Mouse (Mus musculus): ENCODE results near the gene Nkiras2.
"Not testable (repeated sequence)": the region's sequence is repeated elsewhere in the genome, so short reads cannot be mapped to it uniquely, and the experiment has no call there.

Gene Nkiras2

GRCm38 (mm10) chr11:100623867-100624266, 4.8 kb downstream of the Nkiras2 start:
- in situ Hi-C loops (cut with MboI; ENCODE audit: unreplicated experiment in 2 of 2), result loop anchor here (5.0 kb wide), 3 partner anchors 37 to 73 kb away; no protein-coding TSS in a partner anchor

GRCm38 (mm10) chr11:100625754-100626700, 7.0 kb downstream of the Nkiras2 start:
- in situ Hi-C loops (cut with MboI; ENCODE audit: unreplicated experiment in 2 of 2), result loop anchor here (5.0 kb wide), 1 partner anchor 331 kb away; no protein-coding TSS in a partner anchor

- in situ Hi-C loops (cut with MboI; ENCODE audit: unreplicated experiment in 2 of 2), result loop anchor here (5.0 kb wide), 1 partner anchor 331 kb away; no protein-coding TSS in a partner anchor
These were observed 7.7 kb downstream of the Nkiras2 start for GRCm38 (mm10) chr11:100626701-100627195.

- in situ Hi-C loops (cut with MboI; ENCODE audit: unreplicated experiment in 2 of 2), result loop anchor here (5.0 kb wide), 1 partner anchor 329 kb away; no protein-coding TSS in a partner anchor
These were observed 9.0 kb downstream of the Nkiras2 start for GRCm38 (mm10) chr11:100628056-100628455.

- in situ Hi-C loops (cut with MboI; ENCODE audit: unreplicated experiment in 2 of 2), result loop anchor here (5.0 kb wide), 1 partner anchor 328 kb away; no protein-coding TSS in a partner anchor
These were observed 9.9 kb downstream of the Nkiras2 start for GRCm38 (mm10) chr11:100628862-100629352.

- in situ Hi-C loops (cut with MboI; ENCODE audit: unreplicated experiment in 2 of 2), result loop anchor here in 1 of 2 experiments (5.0 kb wide), 1 partner anchor 152 kb away; no protein-coding TSS in a partner anchor
These were observed 15.5 kb downstream of the Nkiras2 start for GRCm38 (mm10) chr11:100634530-100634929.

- in situ Hi-C loops (cut with MboI; ENCODE audit: unreplicated experiment in 2 of 2), result loop anchor here in 1 of 2 experiments (5.0 kb wide), 1 partner anchor 47 kb away; no protein-coding TSS in a partner anchor
These were observed 21.3 kb downstream of the Nkiras2 start for GRCm38 (mm10) chr11:100640159-100640906.

GRCm38 (mm10) chr11:100643612-100644575, 24.9 kb downstream of the Nkiras2 start:
- in situ Hi-C loops (cut with MboI; ENCODE audit: unreplicated experiment in 2 of 2), result loop anchor here in 1 of 2 experiments (5.0 kb wide), 1 partner anchor 43 kb away; no protein-coding TSS in a partner anchor

- in situ Hi-C loops (cut with MboI; ENCODE audit: unreplicated experiment in 2 of 2), result no loop called here
These were observed 27.2 kb downstream of the Nkiras2 start for GRCm38 (mm10) chr11:100646265-100646664.

- in situ Hi-C loops (cut with MboI; ENCODE audit: unreplicated experiment in 2 of 2), result no loop called here
These were observed 29.4 kb downstream of the Nkiras2 start for GRCm38 (mm10) chr11:100648405-100648804.

GRCm38 (mm10) chr11:100651205-100651604, 32.2 kb downstream of the Nkiras2 start:
- in situ Hi-C loops (cut with MboI; ENCODE audit: unreplicated experiment in 2 of 2), result no loop called here

GRCm38 (mm10) chr11:100651748-100652147, 32.7 kb downstream of the Nkiras2 start:
- in situ Hi-C loops (cut with MboI; ENCODE audit: unreplicated experiment in 2 of 2), result no loop called here

GRCm38 (mm10) chr11:100655589-100655988, 36.5 kb downstream of the Nkiras2 start:
- in situ Hi-C loops (cut with MboI; ENCODE audit: unreplicated experiment in 2 of 2), result not testable (repeated sequence)

GRCm38 (mm10) chr11:100656458-100656857, 37.4 kb downstream of the Nkiras2 start:
- in situ Hi-C loops (cut with MboI; ENCODE audit: unreplicated experiment in 2 of 2), result no loop called here

GRCm38 (mm10) chr11:100659806-100660205, 40.8 kb downstream of the Nkiras2 start:
- in situ Hi-C loops (cut with MboI; ENCODE audit: unreplicated experiment in 2 of 2), result no loop called here

GRCm38 (mm10) chr11:100671049-100671448, 52.0 kb downstream of the Nkiras2 start:
- in situ Hi-C loops (cut with MboI; ENCODE audit: unreplicated experiment in 2 of 2), result loop anchor here in 1 of 2 experiments (10.0 kb wide), 1 partner anchor 256 kb away; the partner anchor contains the start of genes Fkbp10 and P3h4

GRCm38 (mm10) chr11:100671956-100672355, 52.9 kb downstream of the Nkiras2 start:
- in situ Hi-C loops (cut with MboI; ENCODE audit: unreplicated experiment in 2 of 2), result loop anchor here in 1 of 2 experiments (10.0 kb wide), 1 partner anchor 257 kb away; the partner anchor contains the start of genes Fkbp10 and P3h4

GRCm38 (mm10) chr11:100673169-100673568, 54.1 kb downstream of the Nkiras2 start:
- in situ Hi-C loops (cut with MboI; ENCODE audit: unreplicated experiment in 2 of 2), result loop anchor here in 1 of 2 experiments (10.0 kb wide), 1 partner anchor 258 kb away; the partner anchor contains the start of genes Fkbp10 and P3h4
